Mouse (Mus musculus) fat pad, adult 2 months (tissue): ENCODE data around the gene Gdap1l1.
"Not testable (repeated sequence)": the region's sequence is repeated elsewhere in the genome, so short reads cannot be mapped to it uniquely, and the experiment has no call there.

ENCODE experiments used
- DNase-seq: peaks from one replicate; pipeline ENCODE4 v3.0.0-alpha.2; 2011; ENCODE audit warnings: low read depth, low spot score; ENCODE audit errors: extremely low read depth

Gdap1l1 gene

DNA sequence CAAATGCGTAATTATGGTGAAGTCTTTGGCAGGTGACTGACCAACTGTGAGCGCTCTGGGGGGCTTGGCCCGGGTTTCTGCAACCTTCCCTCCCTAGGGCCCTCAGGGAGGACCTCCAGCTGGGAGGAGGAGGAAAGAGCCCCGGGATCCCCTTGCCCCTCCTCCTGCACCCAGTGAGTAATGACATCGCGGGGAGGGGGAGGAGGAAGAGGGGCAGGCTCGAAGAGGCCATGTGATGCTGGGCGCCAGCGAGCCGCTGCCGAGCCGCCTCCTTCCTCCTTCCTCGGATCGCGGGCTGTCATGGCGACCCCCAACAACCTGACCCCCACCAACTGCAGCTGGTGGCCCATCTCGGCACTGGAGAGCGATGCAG is at the start of gene Gdap1l1:
Gdap1l1 (plus strand) TSS at position 231 of the 373 bp plus-strand sequence.
- DNase-seq, result no peak

DNA sequence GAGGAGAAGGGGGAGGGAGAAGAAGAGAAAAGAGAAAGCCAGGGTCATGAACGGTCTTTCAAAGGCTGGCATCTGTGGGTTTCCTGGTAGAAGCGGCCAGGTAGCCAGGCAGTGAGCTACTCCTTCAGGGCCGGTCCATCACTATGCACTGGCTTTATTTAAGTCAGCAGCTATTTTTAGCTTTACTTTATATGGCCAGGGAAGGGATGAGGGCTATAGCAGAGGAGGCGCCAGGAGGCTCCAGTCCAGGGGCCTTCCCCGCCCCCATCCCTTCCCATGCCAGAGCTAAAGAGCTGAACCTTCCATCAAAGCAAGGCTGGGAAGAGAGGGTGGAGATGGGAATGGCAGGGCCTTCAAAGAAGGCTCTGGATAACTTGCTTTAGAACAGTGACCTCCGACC is 45.8 kb upstream of the Gdap1l1 start:
- DNase-seq, result no peak

DNA sequence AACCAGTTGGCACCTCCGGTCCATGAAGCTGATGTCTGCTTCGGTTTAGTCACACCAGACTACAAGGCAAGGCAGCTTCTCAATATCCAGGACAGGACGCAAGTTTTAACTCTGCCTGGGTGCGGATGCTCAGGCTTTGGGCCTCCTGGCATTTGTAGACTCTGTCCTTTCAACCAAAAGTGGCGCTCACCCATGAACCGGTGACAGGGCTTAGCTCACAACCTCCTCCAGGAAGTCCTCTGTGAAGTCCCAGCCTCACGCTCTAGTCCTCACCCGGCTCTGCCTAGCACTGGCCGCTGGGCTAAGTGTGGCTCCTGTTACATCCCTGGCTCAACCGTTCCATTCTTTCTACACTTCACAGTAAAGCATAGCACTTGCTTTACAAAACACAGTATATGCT is 45.0 kb upstream of the Gdap1l1 start:
- no peak for DNase-seq

DNA sequence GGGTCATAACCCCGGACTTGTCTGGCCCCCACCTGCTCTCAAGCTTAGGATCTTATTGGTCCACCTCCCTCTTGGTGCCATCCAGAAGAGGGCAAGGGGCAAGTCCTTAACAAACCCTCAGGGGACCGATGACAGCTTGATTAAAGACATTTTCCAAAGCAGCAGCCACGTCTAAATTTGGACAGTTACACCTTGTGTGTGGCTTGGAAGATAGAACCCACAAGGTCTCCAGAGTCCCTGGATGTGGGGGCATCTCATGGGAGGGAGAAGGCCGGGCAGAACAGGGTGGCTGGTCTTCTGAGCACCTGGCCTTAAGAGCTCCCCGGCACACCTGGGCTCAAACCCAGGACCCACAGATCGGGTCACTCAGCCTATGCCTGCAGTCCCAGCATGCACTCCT is 44.3 kb upstream of the Gdap1l1 start:
- DNase-seq, result no peak

DNA sequence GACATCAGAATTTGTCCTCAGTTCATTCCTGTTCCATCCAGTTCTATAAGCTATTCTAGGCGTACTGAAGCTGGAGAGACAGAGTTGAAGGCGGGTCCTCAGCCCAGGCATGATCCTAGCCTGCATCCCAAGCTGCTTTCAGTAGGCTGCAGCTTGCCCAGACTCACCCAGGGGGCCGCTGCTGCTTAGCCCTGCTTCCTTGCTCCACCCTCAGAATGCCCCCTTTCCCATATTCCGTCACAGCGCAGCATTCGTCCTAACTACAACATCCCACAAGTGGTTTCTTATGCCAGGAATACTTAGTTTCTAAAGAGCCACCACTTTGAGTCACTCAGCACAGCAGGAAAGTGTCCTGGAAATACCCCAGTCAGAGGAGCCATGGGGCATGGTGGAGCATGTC is 43.3 kb upstream of the Gdap1l1 start:
- DNase-seq, result no peak

DNA sequence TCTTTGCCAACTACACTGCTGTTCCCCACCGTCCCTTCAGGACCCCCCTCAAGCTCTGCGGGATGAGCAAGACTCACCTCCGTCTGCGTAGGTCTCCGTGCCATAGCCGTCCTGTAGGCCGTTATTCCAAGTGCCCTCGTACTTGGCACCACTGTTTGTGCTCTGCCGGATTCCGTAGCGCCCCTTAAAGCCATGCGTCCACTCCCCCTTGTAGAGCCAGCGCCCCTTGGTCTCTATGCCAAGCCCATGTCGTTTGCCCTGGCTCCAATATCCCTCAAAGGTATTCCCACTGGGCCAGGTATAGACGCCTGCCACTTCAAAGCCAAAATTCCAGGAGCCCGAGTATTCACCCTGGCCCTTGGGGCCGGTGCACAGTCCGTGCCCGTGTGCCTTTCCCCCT is 41.2 kb upstream of the Gdap1l1 start:
- DNase-seq, result no peak

DNA sequence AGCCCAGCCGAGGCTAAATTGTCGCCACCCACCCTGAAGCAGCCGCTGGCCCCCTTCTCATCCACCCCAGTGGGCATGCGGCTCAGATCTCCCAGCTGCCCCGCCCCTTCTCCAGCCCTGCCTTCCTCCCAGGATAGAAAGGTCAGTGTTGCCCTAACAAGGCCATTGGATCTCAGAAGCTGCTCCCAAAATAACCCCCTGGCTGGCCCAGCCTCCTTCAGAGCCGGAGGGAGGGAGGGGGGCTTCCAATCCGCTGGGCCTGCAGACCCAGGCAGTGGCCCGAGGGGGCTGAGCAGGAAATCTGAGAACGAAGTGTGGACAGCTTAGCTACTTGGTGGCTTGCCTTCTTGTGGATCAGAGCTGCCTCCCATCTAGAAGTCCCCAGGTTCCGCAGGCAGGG is 40.4 kb upstream of the Gdap1l1 start, which contains the start of gene Jph2:
Jph2 (minus strand) TSS at position 89 of the 400 bp plus-strand sequence.
- DNase-seq, result no peak

DNA sequence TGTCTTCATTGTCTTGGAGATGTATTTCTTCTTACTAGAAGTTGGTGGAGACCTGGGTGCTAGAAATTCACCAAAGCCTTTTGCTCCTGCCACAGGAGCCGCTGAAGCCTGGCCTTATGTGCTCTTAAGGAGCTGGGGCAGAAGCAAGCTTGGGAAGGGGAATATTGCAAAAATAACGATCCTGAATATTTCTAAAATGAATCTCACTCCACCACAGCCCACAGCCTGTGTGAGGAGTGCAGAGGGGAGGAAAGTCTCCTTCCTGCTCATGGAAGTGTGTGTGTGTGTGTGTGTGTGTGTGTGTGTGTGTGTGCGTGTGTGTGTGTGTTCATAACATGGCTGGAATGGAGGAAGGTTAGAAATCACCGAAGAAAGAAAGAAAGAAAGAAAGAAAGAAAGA is 39.5 kb upstream of the Gdap1l1 start:
- no peak for DNase-seq

DNA sequence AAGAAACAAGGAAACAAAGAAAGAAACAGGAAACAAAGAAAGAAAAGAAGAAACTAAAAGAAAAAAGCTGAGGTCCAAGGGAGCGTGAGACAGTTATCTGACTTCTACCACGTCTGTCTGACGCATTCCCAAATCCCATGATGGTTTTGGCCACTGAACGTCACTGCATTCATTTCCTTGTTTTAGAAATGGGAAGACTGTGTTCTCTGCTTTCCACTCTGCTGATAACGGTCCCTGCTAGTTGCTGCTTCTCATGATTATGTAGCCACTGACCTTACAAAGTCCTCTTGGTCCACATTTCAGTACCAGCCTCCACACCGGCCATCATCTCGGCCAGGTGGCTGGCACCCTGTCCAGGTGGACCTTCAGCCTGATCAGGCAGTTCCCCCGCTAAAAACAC is 39.1 kb upstream of the Gdap1l1 start:
- DNase-seq, result no peak

DNA sequence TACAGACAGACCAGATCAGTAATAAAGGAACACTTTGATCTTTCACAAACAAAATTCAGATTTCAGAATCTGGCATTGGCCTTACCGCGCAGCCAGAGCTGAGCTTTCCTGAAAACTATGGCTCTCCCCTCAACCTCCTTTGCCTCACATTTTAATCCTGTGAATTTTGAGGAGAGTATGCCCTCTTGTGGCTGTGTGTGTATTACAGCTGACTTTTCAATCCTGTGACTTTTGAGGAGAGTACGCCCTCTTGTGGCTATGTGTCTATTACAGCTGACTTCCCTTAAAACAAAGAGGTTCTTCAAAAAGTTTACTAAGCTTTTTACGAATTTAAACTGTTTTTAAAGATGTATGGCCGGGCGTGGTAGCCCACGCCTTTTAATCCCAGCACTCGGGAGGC is 37.1 kb upstream of the Gdap1l1 start:
- DNase-seq, result no peak

DNA sequence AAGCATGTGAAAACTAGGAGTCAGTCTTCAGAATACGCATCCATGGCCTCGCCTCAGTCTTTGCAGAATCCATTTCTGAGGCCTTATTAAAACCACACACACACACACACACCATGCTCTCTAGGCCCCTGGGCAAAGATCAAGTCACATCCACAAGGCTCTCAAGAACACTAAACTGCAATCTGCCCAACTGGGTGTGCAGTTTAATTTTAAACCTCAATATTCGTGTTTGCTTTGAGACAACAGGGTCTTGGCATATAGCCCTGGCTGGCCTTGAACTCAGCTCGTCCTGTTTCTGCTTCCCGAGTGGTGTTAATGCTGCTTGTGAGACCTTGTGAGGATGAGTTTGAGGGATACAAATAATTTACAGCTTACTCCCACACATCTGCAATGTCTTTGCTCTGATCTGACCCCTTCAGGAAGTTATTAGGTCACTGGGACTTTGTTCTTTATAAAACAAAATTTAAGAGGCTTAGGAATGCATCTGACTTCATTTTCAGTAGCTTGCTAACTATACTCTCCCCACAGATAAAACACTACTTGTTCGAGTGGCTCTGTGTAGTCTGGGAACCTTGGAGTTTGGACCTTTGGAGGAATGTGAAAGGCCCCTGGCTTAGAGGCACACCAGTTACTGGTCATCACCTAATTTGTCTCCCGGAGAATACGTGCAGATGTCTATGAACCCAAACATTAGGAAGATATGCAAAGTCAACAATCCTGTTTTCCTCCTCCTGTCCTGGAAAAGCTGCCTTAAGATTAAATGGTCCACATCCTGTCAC is 34.0 kb upstream of the Gdap1l1 start:
- DNase-seq, result no peak

DNA sequence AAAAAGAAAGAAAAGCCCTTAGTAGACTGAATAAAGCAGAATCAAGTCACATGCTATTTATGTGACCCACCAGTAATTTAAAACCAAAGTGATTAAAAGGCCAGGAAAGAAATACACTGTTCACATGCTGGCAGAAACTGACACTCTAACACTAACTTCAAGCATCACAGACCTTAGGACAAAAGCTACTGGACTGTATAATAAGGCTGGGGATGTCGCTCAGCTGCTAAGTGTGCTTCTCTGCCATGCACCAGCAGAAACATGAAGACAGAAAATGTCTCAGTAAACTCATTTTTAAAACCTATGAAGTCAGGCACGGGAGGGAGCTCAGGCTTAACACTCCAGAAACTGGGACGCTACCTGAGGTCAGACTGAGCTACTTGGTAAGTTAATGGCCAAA is 28.1 kb upstream of the Gdap1l1 start:
- no peak for DNase-seq

DNA sequence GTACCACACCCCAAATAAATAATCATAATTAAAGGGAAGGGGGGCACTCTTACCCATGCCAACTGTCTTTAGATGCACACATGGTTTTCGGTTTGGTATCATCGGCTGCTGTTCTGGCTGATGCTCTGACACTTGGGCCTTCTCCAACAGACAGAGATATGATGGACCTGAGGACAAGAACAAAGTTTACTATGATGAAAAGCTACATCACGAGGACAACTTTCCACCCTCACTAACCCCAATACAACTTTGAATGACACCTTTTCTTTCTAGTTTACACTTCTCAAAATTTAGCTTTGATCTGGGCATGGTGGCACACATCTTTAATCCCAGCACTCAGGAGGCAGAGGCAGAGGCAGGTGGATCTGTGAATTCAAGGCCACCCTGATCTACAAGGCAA is 26.9 kb upstream of the Gdap1l1 start:
- DNase-seq, result not testable (repeated sequence)

DNA sequence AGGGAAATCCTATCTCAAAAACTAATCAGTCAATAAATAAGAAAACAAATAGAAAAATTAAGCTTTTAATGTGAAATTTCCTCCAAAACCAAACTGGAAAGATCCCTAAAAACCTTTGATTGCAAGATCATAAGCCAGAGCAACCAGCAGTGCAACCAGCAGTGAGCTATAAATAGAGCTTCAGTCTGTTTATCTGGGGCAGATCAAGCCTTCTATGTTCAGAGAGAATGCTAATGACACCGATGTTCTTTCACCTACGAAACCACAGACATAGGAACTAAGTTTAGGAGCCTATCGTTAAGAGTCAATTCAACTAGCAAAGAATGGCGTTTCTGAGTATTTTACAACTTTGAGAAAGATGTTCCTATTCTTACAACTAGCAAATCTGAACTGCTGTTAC is 26.4 kb upstream of the Gdap1l1 start:
- DNase-seq, result no peak

DNA sequence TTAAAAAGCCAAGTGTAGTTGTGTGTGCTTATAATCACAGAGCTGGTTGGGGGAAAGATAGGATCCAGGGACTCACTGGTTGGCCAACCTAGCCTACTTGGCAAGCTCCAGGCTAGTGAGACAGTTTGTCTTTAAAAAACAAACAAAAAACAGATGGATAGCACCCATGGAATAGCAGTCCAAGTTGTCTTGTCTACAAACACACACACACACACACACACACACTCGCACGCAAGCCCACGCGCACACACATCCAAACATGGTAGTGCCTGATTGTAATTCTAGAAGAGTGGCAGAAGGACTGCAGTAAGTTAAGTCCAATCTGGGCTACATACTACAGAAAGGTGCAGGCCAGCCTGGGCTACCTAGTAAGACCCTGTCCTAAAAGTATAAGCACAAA is 25.9 kb upstream of the Gdap1l1 start:
- DNase-seq, result no peak

DNA sequence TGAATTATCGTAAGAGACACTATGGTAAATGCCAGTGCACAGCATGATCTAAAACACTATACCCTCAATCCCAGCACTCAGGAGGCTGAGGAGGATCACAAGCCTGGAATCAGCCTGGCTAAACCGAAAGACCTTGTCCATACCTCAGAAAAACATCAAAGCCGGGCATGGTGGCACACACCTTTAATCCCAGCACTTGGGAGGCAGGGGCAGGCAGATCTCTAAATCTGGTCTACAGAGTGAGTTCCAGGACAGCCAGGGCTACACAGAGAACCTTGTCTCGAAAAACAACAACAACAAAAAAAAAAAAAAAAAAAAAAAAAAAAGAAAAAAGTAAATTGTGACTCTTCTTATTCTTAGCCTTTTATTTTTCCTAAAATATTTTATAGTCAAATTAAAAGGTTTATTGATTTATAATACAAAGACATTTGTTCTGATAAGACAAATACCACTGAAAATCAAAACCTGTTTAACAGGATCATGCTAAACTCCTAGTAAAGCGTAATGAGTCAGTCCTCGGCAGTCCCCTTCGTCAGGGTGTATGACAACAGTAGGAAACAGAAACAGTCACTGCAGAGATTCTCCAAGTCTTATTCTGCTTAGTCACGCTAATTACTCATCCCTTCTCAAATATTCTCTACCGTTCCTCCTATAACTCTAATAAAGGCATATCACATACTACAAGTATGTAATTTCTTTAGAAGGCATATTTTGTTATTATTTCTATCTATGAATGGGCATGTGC is 25.3 kb upstream of the Gdap1l1 start:
- DNase-seq, result no peak

DNA sequence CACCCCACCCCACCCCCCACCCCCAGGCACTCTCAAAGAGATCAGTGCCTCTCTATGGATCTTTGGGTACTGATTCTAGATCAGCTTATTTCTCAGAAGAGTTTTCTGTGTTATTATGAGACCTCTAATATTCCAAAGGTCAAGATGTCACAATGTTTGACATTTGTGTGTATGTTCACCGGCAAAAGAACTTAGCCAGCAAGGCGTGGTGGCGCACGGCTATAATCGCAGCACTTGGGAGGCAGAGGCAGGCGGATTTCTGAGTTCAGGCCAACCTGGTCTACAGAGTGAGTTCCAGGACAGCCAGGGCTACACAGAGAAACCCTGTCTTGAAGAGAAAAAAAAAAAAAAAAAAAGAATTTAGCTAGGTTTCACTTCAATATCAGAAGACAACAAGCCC is 21.2 kb upstream of the Gdap1l1 start:
- no peak for DNase-seq

DNA sequence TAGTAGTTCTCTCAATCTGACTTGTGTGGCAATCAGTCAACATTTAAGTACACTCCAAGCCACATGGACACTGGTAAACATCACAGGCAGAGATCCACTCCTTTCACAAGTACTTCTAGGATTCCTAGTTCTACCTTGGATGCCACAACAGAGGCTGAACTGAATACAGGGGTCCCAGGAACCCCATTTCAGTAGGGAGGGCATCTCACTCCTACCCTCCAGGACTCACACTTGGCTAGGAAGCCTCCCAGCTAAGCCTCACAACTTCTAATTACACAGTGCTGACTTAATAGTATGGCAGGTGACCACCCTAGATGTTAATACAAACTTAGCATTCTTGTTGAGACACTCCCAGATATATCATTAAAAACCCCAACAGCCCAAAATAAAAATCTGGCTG is 20.4 kb upstream of the Gdap1l1 start:
- no peak for DNase-seq

DNA sequence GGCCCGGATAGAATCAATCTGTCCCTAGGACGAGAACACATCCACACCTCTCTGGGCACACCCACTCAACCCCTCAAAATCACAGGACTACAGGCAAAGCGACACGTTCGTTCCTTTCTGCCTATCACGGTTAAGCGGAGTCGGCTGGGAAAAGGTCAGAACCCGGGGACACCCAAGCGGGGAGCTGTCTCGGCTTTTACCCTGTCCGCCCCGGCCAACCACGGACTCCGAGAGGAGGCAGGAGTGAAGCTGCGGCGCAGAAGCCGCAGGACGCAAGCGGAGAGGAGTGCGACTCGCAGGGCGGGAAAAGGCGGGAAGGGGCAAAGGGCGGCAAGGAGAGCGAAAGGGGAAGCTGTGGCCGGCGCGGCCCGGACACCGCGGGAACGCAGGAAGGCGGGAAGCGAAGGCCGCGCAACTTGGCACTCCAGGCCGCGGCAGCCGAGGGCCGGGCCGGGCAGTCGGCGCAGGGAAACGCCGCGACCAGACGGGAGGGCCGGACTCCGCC is 19.4 kb upstream of the Gdap1l1 start:
- no peak for DNase-seq

DNA sequence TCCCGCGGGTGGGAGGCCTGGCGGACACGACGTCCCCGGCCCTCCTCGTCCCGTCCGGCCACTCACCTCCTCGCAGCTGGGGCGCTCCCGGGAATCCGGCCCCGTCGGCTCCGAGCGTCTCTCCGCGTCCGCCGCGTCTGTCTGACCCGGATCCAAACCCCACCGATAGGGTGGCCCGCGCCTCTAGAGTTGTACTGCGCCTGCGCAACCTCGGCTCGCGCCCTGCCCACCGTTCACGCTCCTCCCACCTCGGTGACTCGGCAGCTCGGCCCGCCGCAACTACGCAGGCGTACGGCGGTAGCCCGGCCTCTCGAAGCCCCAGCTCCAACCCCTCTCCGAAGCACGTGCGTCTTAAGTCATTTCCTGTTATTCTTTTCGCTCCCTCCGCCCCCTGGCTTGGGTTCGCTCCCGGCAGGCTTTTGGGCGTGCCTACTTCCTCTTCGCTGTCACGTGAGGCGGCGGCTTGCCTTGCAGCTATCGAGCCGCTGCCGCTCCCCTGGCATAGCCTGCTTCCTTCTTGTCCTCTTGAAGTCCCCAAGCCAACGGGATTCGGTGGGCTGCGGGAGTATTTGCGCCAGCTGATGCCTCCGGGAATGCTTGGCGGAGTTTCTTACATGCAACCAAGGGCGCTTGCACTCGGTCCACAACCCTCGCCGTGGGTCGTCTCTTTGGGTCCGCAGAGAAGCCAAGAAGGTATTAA is 18.8 kb upstream of the Gdap1l1 start:
- DNase-seq, result peak; percentile 92

DNA sequence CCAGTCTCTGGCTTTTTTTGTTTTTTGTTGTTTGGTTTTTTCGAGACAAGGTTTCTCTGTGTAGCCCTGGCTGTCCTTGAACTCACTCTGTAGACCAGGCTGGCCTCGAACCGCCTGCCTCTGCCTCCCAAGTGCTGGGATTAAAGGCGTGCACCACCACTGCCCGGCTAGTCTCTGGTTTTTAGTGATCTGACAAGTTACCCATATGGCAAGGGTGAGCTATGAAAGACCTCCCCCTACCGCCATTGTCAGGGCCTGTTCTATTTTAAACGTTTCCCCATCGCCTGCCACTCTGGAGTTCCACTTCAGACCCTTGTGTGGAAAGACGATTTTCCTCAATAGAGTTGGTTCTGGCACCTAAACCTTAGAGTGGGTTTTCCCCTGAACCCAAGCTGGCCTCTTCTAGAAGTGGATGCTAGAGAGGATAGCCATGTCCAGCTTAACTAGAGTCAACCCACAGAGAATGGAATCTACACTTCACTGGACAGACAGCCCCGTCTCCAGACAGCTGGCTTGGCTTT is 17.9 kb upstream of the Gdap1l1 start:
- no peak for DNase-seq
